Mouse (Mus musculus) lung, embryonic 15.5 days (tissue): ENCODE data around the gene Zbtb32. TPM values are rescaled to one million over a fixed set of nuclear protein-coding genes. Genes with fewer than 3 reads are reported as not detected.

Experiments
- ATAC-seq: fragments of 200-750 bp; cut with Nextera tagmentation; 2 replicates; pipeline ENCODE4 v1.8.0; 2017; ENCODE audit warnings: moderate number of reproducible peaks, borderline replicate concordance; ENCODE audit not compliant: low FRiP score, low TSS enrichment; ENCODE audit errors: extremely low read depth
- H3K27ac ChIP-seq: fragments of 300-500 bp; sonication (generic); 2 replicates; pipeline ENCODE4 v1.5.1; 2015; ENCODE audit warnings: moderate library complexity, mild to moderate bottlenecking, inconsistent platforms
- H3K27me3 ChIP-seq: fragments of 300-500 bp; sonication (generic); 2 replicates; pipeline ENCODE4 v1.6.1; 2015; ENCODE audit warnings: inconsistent platforms
- H3K36me3 ChIP-seq: fragments of 300-500 bp; sonication (generic); 2 replicates; pipeline ENCODE4 v1.6.1; 2015; ENCODE audit warnings: inconsistent platforms
- H3K4me1 ChIP-seq: fragments of 300-500 bp; sonication (generic); 2 replicates; pipeline ENCODE4 v1.6.1; 2015; ENCODE audit warnings: inconsistent platforms
- H3K4me2 ChIP-seq: fragments of 300-500 bp; sonication (generic); 2 replicates; pipeline ENCODE4 v1.6.1; 2015; ENCODE audit warnings: inconsistent platforms, mild to moderate bottlenecking, moderate library complexity
- H3K4me3 ChIP-seq: fragments of 300-500 bp; sonication (generic); 2 replicates; pipeline ENCODE4 v1.5.1; 2015; ENCODE audit warnings: mild to moderate bottlenecking, inconsistent platforms
- H3K9ac ChIP-seq: fragments of 300-500 bp; sonication (generic); 2 replicates; pipeline ENCODE4 v1.6.1; 2015; ENCODE audit warnings: inconsistent platforms
- H3K9me3 ChIP-seq: fragments of 300-500 bp; sonication (generic); 2 replicates; pipeline ENCODE4 v1.6.1; 2016; ENCODE audit warnings: inconsistent platforms
- WGBS: fragments of 180-500 bp; shearing (Covaris S2); methylation state at CpG from one replicate; pipeline ENCODE4 v1.1.7; 2015; 5-methylcytosine and 5-hydroxymethylcytosine counted together
- microRNA-seq: library from miRNA; unstranded; fragments of <30 nt; microRNA quantifications from one replicate; pipeline ENCODE4, GENCODE M21; 2016
- polyA plus RNA-seq: library from polyadenylated mRNA; unstranded; fragments of >200 nt; fragmentation: Nextera tagmentation; extraction: Ambion mirVana; gene quantifications from 2 replicates; pipeline ENCODE4 v1.2.1, GENCODE M21; 2015

Gene Zbtb32
- polyA plus RNA-seq, 1 experiment from 2014 or later: 3.7 TPM

DNA sequence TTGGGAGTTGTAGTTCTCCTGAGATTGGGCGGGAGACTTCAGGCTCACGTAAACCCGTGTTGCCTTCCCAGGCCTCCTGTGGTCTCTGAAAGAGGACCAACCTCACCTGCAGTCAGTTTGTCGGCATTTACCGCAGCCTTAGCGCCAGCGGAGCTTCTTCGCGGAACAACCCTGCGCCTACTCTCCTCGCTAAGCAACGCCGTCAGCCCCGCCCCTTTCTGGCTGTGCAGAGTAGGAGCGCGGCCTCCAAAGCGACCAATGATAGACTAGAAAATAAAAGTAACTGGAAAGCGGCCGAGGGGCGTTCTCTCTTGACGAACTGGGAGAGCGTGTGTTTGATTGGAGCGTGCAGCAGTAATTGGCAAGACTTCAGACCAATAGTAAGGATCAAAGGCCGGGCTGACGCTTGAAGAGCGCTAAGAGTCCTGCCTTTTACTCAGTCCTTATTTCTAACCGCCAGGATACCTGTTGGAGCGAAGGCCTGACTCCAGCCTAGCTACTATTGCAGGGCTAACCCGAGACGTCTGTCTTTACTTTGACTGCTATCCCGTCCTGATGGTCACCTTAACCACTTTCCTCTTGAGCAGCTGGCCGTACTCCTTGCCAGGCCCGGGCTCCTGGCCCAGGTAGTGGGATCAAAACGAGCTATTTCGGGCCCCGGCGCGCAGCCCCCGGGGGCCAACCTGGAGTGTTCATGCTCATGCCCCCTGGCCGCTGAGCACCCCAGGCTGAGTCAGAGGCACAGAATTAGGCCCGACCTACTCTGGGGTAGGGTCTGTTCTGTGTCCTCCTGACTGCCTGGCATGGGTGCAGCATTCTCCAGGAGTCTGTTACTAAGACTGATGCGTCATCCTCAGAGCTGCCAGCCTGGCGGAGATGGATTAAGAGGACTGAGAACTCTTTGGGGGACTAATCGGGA lies 46.3 kb downstream of the Zbtb32 start, which contains the start of the genes Hspb6 and Proser3:
TSS of gene Hspb6 (plus strand) at position 77 of the 919 bp plus-strand sequence.
TSS of gene Proser3 (minus strand) at position 198 of the 919 bp plus-strand sequence.
- H3K27me3 ChIP-seq: no peaks in the 10 kb centered on the region
- H3K4me3 ChIP-seq: peak within 1 kb of the TSS; percentile 67
- under 1% methylated on average over 44 of the region's 44 CpGs for WGBS
- H3K36me3 ChIP-seq: peaks cover 37% of the 10 kb centered on the region
- no peaks in the 10 kb centered on the region for H3K9me3 ChIP-seq
- H3K4me2 ChIP-seq: peak within 1 kb of the TSS; percentile 97
- ATAC-seq: peak; percentile 93
- peak within 1 kb of the TSS; percentile 98 for H3K27ac ChIP-seq
- H3K4me1 ChIP-seq: peaks cover 21% of the 10 kb centered on the region
- H3K9ac ChIP-seq: peak within 1 kb of the TSS; percentile 81

DNA sequence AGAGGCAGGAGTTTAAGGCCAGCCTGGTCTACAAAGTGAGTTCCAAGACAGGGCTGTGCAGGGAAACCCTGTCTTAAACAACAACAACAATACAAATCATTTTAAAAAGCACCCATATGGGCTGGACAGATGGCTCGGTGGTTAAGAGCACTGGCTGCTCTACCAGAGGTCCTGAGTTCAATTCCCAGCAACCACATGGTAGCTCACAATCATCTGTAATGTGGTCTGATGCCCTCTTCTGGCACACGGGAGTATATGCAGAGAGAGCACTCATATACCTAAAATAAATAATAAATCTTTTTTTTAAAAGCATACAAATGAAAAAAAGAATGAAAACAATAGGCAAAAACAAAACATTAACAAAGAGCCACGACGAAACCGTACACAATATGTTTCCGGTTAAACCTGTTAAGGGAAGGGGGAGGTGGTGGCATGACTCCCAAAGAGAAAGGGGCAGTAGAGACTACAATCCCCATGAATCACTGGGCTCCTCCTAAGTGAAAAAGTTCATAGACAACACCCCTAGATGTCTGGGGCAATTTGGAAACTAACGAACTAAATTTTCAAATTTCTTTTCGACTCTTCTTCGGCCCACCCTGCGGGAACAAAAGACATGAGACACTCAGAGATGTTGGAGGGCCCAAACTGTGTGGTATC lies 47.1 kb downstream of the Zbtb32 start:
- peak overlapping the region; percentile 68 for H3K9ac ChIP-seq
- H3K4me3 ChIP-seq: peak overlapping the region; percentile 67
- no peaks in the 10 kb centered on the region for H3K27me3 ChIP-seq
- H3K4me2 ChIP-seq: peak overlapping the region; percentile 97
- H3K4me1 ChIP-seq: peaks cover 21% of the 10 kb centered on the region
- peak; percentile 58 for ATAC-seq
- H3K9me3 ChIP-seq: no peaks in the 10 kb centered on the region
- H3K27ac ChIP-seq: peak overlapping the region; percentile 98
- WGBS: 2% methylated on average over 10 of the region's 10 CpGs
- H3K36me3 ChIP-seq: peaks cover 30% of the 10 kb centered on the region

DNA sequence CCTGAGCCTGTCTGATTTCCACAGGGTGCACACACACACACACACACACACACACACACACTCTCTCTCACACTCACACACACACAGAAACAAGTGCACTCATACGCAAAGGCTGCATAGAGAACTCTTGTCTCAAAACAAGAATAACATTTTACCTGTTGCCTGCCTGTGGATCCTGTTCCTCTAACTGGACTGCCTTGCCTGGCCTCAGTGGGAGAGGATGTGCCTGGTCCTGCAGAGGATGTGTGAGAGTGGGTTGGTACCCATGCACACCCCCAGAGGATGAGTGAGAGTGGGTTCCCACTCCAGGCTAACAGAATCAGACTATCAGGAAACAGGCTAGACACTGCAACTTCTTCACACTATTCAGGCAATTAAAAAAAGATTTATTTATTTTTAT lies 48.1 kb downstream of the Zbtb32 start:
- Histone ChIP-seq H3K9ac (no peak overlapping the region), H3K9me3 (no peaks in the 10 kb centered on the region), H3K27me3 (no peaks in the 10 kb centered on the region), H3K4me3 (no peak overlapping the region), H3K4me1 (peaks cover 21% of the 10 kb centered on the region), H3K4me2 (no peak overlapping the region), H3K27ac (no peak overlapping the region), H3K36me3 (peaks cover 30% of the 10 kb centered on the region)
- 90% methylated on average over 1 of the region's 1 CpGs for WGBS
- ATAC-seq: no peak

DNA sequence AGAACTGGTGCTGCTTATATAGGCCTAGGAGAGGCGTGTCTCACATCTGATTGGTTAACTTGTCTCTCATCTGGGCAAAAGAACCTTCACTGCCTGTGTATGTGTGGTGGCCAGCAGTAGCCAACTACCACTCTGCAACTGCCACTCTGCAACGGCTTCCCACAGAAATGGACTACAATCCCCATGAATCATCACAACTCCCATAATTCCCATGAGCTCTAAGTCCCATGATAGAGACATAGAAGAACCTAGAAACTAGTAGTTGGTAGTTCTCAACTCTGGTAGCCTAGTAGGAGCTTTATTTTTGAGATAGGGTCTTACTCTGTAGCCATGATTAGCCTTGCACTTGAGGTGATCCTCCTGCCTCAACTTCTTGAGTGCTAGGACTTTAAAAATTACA lies 48.8 kb downstream of the Zbtb32 start:
- Histone ChIP-seq H3K27ac (no peak overlapping the region), H3K4me3 (no peak overlapping the region), H3K4me2 (no peak overlapping the region), H3K4me1 (peaks cover 21% of the 10 kb centered on the region), H3K36me3 (peaks cover 28% of the 10 kb centered on the region), H3K9me3 (no peaks in the 10 kb centered on the region), H3K27me3 (no peaks in the 10 kb centered on the region), H3K9ac (no peak overlapping the region)
- ATAC-seq: no peak
- WGBS: 78% methylated on average over 2 of the region's 2 CpGs

DNA sequence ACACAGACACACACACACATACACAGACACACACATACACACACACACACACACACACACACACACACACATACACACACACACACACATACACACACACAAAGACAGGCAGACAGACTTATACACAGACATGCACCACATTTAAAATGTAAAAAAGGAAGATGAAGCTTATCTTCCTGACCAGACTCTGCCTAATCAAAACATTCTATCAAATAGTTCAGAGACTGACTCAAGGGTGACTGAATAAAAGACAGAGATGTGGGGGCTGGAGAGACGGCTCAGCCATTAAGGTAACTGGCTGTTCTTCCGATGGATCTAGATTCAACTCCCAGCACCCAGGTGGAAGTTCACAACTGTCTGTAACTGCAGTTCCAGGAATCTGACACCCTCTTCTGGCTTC lies 54.4 kb downstream of the Zbtb32 start:
- no peak overlapping the region for H3K4me2 ChIP-seq
- peaks cover 51% of the 10 kb centered on the region for H3K36me3 ChIP-seq
- 88% methylated on average over 2 of the region's 2 CpGs for WGBS

DNA sequence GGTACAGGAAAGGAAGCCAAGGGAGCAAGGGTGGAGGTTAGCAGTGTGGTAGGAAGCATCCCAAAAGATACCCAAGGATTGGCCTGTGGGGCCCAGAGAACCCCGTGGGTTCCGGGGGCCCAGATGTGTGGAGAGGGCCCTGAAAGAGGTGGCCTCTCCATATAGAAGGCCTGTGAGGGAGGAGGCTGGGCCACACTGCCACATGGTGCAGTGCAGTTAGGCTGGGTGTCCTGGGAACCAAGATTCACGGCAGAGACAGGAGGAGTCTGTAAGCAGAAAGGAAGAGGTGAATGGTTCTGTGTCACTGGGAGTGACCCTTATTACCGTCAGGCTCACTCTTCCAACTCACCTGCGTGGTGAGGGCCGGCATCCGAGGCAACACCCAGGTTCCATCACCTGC lies 58.1 kb downstream of the Zbtb32 start:
- 89% methylated on average over 7 of the region's 7 CpGs for WGBS
- Histone ChIP-seq H3K27me3 (no peaks in the 10 kb centered on the region), H3K4me1 (peaks cover 4% of the 10 kb centered on the region), H3K27ac (no peak overlapping the region), H3K9me3 (no peaks in the 10 kb centered on the region), H3K36me3 (peaks cover 32% of the 10 kb centered on the region), H3K4me2 (no peak overlapping the region), H3K9ac (no peak overlapping the region), H3K4me3 (no peak overlapping the region)
- ATAC-seq: no peak

More for the DNA sequence above, 54.4 kb downstream of the Zbtb32 start:
- H3K9me3 ChIP-seq: no peaks in the 10 kb centered on the region
- no peaks in the 10 kb centered on the region for H3K27me3 ChIP-seq
- H3K9ac ChIP-seq: no peak overlapping the region
- no peak for ATAC-seq
- no peak overlapping the region for H3K4me3 ChIP-seq
- H3K4me1 ChIP-seq: no peaks in the 10 kb centered on the region
- no peak overlapping the region for H3K27ac ChIP-seq

Small RNAs within 50 kb of the gene (microRNA-seq; reads per million reads assigned to microRNA genes)
- 1.9 reads per million, percentile 4 among the genes with 10 or more reads in this experiment for gene Gm38670
- gene Mir3569: not detected

Other genes starting within 250 kb of the Zbtb32 start
- gene Lrfn3, start 236.1 kb downstream of the Zbtb32 start, polyA plus RNA-seq: 4.2 TPM in 2 replicates
- 50.8 and 56.1 TPM in 2 replicates for gene Tyrobp, start 185.1 kb downstream of the Zbtb32 start, polyA plus RNA-seq
- gene Hcst, start 179.1 kb downstream of the Zbtb32 start, polyA plus RNA-seq: 0.70 and 2.3 TPM in 2 replicates
- 1.5 and 2.1 TPM in 2 replicates for gene Nfkbid, start 177.2 kb downstream of the Zbtb32 start, polyA plus RNA-seq
- gene Aplp1, start 153.4 kb downstream of the Zbtb32 start, polyA plus RNA-seq: 23.9 and 24.4 TPM in 2 replicates
- not detected in 2 replicates for gene Kirrel2, start 141.2 kb downstream of the Zbtb32 start, polyA plus RNA-seq
- 0.08 TPM in 1 of 2 replicates, not detected in the other for gene Nphs1, start 140.6 kb downstream of the Zbtb32 start, polyA plus RNA-seq
- gene Prodh2, start 105.3 kb downstream of the Zbtb32 start, polyA plus RNA-seq: 0.25 and 0.44 TPM in 2 replicates
- 7.7 and 9.3 TPM in 2 replicates for gene Arhgap33, start 63.8 kb downstream of the Zbtb32 start, polyA plus RNA-seq
- 32.1 and 33.6 TPM in 2 replicates for gene Hspb6, start 46.7 kb downstream of the Zbtb32 start, polyA plus RNA-seq
- gene Proser3, start 46.6 kb downstream of the Zbtb32 start, polyA plus RNA-seq: 13.2 and 18.3 TPM in 2 replicates
- 36.0 and 38.8 TPM in 2 replicates for gene Lin37, start 39.1 kb downstream of the Zbtb32 start, polyA plus RNA-seq
- 99.0 TPM in 2 replicates for gene U2af1l4, start 35.6 kb downstream of the Zbtb32 start, polyA plus RNA-seq
- 13.0 and 15.1 TPM in 2 replicates for gene Gm49396, start 35.6 kb downstream of the Zbtb32 start, polyA plus RNA-seq
- 119 and 124 TPM in 2 replicates for gene Psenen, start 35.3 kb downstream of the Zbtb32 start, polyA plus RNA-seq
- gene Igflr1, start 33.5 kb downstream of the Zbtb32 start, polyA plus RNA-seq: 4.6 and 5.0 TPM in 2 replicates
- 8.4 and 10.0 TPM in 2 replicates for gene Kmt2b, start 10.2 kb downstream of the Zbtb32 start, polyA plus RNA-seq
- gene Upk1a, start 13.9 kb upstream of the Zbtb32 start, polyA plus RNA-seq: 0.88 and 1.4 TPM in 2 replicates
- 867 and 890 TPM in 2 replicates for gene Cox6b1, start 27.2 kb upstream of the Zbtb32 start, polyA plus RNA-seq
- not detected in 2 replicates for gene Etv2, start 36.9 kb upstream of the Zbtb32 start, polyA plus RNA-seq
- gene Rbm42, start 51.4 kb upstream of the Zbtb32 start, polyA plus RNA-seq: 126 and 130 TPM in 2 replicates
- gene Haus5, start 66.1 kb upstream of the Zbtb32 start, polyA plus RNA-seq: 61.9 and 62.6 TPM in 2 replicates
- gene Pmis2, start 72.7 kb upstream of the Zbtb32 start, polyA plus RNA-seq: not detected in 2 replicates
- gene 2200002J24Rik, start 100.0 kb upstream of the Zbtb32 start, polyA plus RNA-seq: 0.96 TPM in 1 of 2 replicates, not detected in the other
- gene Atp4a, start 113.3 kb upstream of the Zbtb32 start, polyA plus RNA-seq: 0.40 and 0.41 TPM in 2 replicates
- 153 and 159 TPM in 2 replicates for gene Tmem147, start 130.6 kb upstream of the Zbtb32 start, polyA plus RNA-seq
- gene Gapdhs, start 144.8 kb upstream of the Zbtb32 start, polyA plus RNA-seq: 0.19 and 0.46 TPM in 2 replicates
- 1.4 and 1.8 TPM in 2 replicates for gene Sbsn, start 152.6 kb upstream of the Zbtb32 start, polyA plus RNA-seq
- gene Dmkn, start 164.8 kb upstream of the Zbtb32 start, polyA plus RNA-seq: 5.4 and 5.9 TPM in 2 replicates
- 2.4 and 5.1 TPM in 2 replicates for gene Krtdap, start 189.0 kb upstream of the Zbtb32 start, polyA plus RNA-seq
- gene Ffar2, start 224.9 kb upstream of the Zbtb32 start, polyA plus RNA-seq: 0.38 and 0.46 TPM in 2 replicates